Mouse (Mus musculus): ENCODE results near the gene Gm17324. TPM values are rescaled to one million over a fixed set of nuclear protein-coding genes. Genes with fewer than 3 reads are reported as not detected.
A peak's percentile ranks its signal among the peaks of the same experiment; 100 is the strongest.

Gene Gm17324
- polyA plus RNA-seq, 1 experiment = not detected

DNA sequence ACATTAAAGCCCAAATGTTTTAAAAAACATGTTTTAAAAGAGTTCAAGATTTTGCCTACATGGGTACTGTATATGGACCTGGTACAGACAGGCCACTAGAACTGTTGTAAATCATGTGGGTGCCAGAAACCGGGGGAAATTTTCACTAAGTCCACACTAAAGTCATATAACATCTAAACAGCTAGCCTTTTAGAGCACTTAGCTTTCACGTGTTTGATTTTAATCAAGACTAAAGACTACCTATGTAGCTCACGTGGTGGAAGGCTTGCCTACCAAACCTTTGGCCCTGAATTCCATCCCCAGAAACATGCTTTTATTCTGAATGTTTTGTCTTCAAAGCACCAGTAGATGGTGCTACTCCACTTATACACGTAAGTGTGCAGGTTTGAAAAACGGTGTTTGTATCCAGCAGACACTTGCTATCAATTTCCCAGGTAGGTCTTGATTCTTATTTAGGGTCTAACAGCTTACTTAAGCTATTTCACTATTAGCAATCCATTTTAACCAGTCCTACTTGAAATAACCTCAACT is 28.5 kb upstream of the Gm17324 start:
- Histone ChIP-seq H3K36me3 (ENCODE audit: control insufficient read depth, insufficient read depth) (peaks cover 44% of the 10 kb centered on the region), H3K79me2 (ENCODE audit: control insufficient read depth, insufficient read depth) (peaks cover 38% of the 10 kb centered on the region), H3K27me3 (ENCODE audit: control insufficient read depth, insufficient read depth, insufficient read length) (no peaks in the 10 kb centered on the region), H3K79me3 (ENCODE audit: low read depth) (peaks cover 31% of the 10 kb centered on the region), H3ac (ENCODE audit: control insufficient read depth, insufficient read length, low read depth) (no peak overlapping the region), H3K4me3 (ENCODE audit: insufficient read depth, poor library complexity, severe bottlenecking) (no peak overlapping the region)
- TF ChIP-seq MAX (IDR thresholded peaks at IDR 0.05) = no peak
- peak; percentile 31 for TF ChIP-seq USF1 (IDR thresholded peaks at IDR 0.05; ENCODE audit: low read depth)

DNA sequence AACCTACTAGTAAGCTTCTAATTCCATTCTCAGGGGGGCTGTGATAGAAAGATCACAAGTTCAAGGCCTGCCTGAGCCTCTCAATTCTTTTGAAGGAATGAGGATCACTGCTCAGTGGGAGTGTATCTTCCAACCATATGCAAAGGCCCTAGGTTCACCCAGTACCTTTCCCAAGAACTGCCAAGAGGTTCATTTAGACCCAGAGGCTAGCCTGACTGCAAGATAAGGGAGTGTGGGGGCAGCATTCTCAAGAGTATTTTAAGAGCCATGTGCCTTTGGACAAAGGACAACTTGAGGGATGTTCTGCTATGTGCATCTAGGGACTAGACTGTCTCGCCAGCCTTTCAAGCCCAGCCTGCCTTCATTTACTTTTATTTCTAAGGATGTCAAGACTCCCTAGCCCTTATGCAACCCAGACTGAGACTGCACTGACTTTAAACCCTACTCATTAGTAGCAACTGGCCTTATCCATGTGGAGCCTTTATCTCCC is 28.0 kb upstream of the Gm17324 start:
- H3K79me3 ChIP-seq (ENCODE audit: low read depth) = peaks cover 31% of the 10 kb centered on the region
- peaks cover 38% of the 10 kb centered on the region for H3K79me2 ChIP-seq (ENCODE audit: control insufficient read depth, insufficient read depth)
- no peak overlapping the region for H3K4me3 ChIP-seq (ENCODE audit: insufficient read depth, poor library complexity, severe bottlenecking)
- no peak for TF ChIP-seq USF1 (IDR thresholded peaks at IDR 0.05; ENCODE audit: low read depth)
- no peak for TF ChIP-seq MYOG (IDR thresholded peaks at IDR 0.05; ENCODE audit: control insufficient read depth, extremely low read depth, insufficient read length)
- no peak for TF ChIP-seq CTCF (IDR thresholded peaks at IDR 0.05; ENCODE audit: control insufficient read depth, insufficient read depth, insufficient read length)
- no peak for TF ChIP-seq CEBPB (IDR thresholded peaks at IDR 0.05; ENCODE audit: low read depth)
- no peak for TF ChIP-seq FOSL1 (IDR thresholded peaks at IDR 0.05; ENCODE audit: insufficient read depth, low read length, poor library complexity, severe bottlenecking)
- no peak for TF ChIP-seq MAX (IDR thresholded peaks at IDR 0.05)
- no peak for TF ChIP-seq MYOD1 (IDR thresholded peaks at IDR 0.05; ENCODE audit: control insufficient read depth, insufficient read length, low read depth)
- H3K36me3 ChIP-seq (ENCODE audit: control insufficient read depth, insufficient read depth) = peaks cover 47% of the 10 kb centered on the region
- no peak overlapping the region for H3ac ChIP-seq (ENCODE audit: control insufficient read depth, insufficient read length, low read depth)
- no peaks in the 10 kb centered on the region for H3K27me3 ChIP-seq (ENCODE audit: control insufficient read depth, insufficient read depth, insufficient read length)

DNA sequence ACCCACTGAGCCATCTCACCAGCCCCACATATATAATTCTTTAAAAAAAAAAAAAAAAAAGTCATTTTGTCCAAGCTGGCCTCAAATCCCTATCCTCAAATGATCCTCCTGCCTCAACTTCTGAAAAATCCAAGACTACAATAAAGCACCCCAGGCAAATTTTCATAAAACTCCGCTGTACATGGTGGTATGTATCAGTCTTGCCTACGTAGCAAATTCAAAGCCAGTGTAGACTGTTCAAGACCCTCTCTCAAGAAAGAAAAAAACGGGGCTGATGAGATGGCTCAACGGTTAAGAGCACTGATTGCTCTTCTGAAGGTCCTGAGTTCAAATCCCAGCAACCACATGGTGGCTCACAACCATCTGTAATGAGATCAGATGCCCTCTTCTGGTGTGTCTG is 27.3 kb upstream of the Gm17324 start:
- H3K27me3 ChIP-seq (ENCODE audit: control insufficient read depth, insufficient read depth, insufficient read length) = no peaks in the 10 kb centered on the region
- no peak overlapping the region for H3K4me3 ChIP-seq (ENCODE audit: insufficient read depth, poor library complexity, severe bottlenecking)
- peaks cover 31% of the 10 kb centered on the region for H3K79me2 ChIP-seq (ENCODE audit: control insufficient read depth, insufficient read depth)
- no peak overlapping the region for H3ac ChIP-seq (ENCODE audit: control insufficient read depth, insufficient read length, low read depth)
- no peak for TF ChIP-seq MYOG (IDR thresholded peaks at IDR 0.05; ENCODE audit: control insufficient read depth, extremely low read depth, insufficient read length)
- no peak for TF ChIP-seq CTCF (IDR thresholded peaks at IDR 0.05; ENCODE audit: control insufficient read depth, insufficient read depth, insufficient read length)
- no peak for TF ChIP-seq MYOD1 (IDR thresholded peaks at IDR 0.05; ENCODE audit: control insufficient read depth, insufficient read length, low read depth)
- TF ChIP-seq FOSL1 (IDR thresholded peaks at IDR 0.05; ENCODE audit: insufficient read depth, low read length, poor library complexity, severe bottlenecking) = no peak
- no peak for TF ChIP-seq MAX (IDR thresholded peaks at IDR 0.05)
- TF ChIP-seq USF1 (IDR thresholded peaks at IDR 0.05; ENCODE audit: low read depth) = no peak
- no peak for TF ChIP-seq CEBPB (IDR thresholded peaks at IDR 0.05; ENCODE audit: low read depth)
- peaks cover 51% of the 10 kb centered on the region for H3K36me3 ChIP-seq (ENCODE audit: control insufficient read depth, insufficient read depth)
- peaks cover 27% of the 10 kb centered on the region for H3K79me3 ChIP-seq (ENCODE audit: low read depth)

DNA sequence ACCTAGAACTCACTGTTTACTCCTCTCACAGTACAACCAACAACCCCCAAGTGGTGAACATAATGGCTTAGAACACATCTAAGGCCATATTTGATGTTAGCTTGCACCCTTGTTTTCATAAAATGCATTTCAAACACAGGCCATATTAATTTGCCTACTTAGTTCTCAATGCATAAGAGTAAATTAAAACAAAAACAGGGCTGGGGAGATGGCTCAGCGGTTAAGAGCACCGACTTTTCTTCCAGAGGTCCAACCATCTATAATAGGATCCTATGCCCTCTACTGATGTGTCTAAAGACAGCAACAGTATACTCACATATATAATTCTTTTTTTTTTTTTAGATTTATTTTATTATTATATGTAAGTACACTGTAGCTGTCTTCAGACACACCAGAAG is 26.8 kb upstream of the Gm17324 start:
- peaks cover 23% of the 10 kb centered on the region for H3K79me3 ChIP-seq (ENCODE audit: low read depth)
- peaks cover 52% of the 10 kb centered on the region for H3K36me3 ChIP-seq (ENCODE audit: control insufficient read depth, insufficient read depth)
- no peaks in the 10 kb centered on the region for H3K27me3 ChIP-seq (ENCODE audit: control insufficient read depth, insufficient read depth, insufficient read length)
- no peak overlapping the region for H3K4me3 ChIP-seq (ENCODE audit: insufficient read depth, poor library complexity, severe bottlenecking)
- H3ac ChIP-seq (ENCODE audit: control insufficient read depth, insufficient read length, low read depth) = no peak overlapping the region
- peaks cover 26% of the 10 kb centered on the region for H3K79me2 ChIP-seq (ENCODE audit: control insufficient read depth, insufficient read depth)
- TF ChIP-seq FOSL1 (IDR thresholded peaks at IDR 0.05; ENCODE audit: insufficient read depth, low read length, poor library complexity, severe bottlenecking) = no peak
- TF ChIP-seq MYOG (IDR thresholded peaks at IDR 0.05; ENCODE audit: control insufficient read depth, extremely low read depth, insufficient read length) = no peak
- no peak for TF ChIP-seq MAX (IDR thresholded peaks at IDR 0.05)
- no peak for TF ChIP-seq CTCF (IDR thresholded peaks at IDR 0.05; ENCODE audit: control insufficient read depth, insufficient read depth, insufficient read length)
- TF ChIP-seq MYOD1 (IDR thresholded peaks at IDR 0.05; ENCODE audit: control insufficient read depth, insufficient read length, low read depth) = no peak
- no peak for TF ChIP-seq USF1 (IDR thresholded peaks at IDR 0.05; ENCODE audit: low read depth)
- TF ChIP-seq CEBPB (IDR thresholded peaks at IDR 0.05; ENCODE audit: low read depth) = no peak

DNA sequence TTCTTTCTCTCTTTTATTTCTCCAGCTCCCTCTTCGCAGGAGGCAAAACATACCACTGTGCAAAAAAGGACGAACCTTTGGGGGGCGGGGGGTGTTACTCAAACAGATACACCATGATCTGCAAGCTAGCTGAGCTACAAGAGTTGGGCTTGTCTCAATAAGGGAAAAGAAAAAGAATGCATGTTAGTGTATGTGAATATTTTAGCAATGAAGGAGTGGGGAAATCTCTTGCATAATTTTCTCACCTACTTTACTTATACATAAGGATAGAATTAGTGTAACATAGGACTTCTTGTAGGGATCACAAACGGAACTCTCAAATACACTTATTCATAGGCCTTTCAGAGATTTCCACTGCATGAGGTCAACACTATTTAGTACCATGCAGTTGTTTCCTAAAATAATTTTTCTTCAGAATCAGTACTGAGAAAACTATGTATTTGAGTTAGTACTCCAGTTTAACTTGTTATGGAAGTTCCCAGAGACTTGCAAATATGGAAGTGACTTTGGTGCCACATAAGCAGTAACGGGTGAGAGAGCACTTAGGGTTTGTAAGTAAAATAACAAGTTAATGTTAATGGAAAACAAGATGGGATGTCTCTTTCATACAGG is 26.3 kb upstream of the Gm17324 start:
- Histone ChIP-seq H3K4me3 (ENCODE audit: insufficient read depth, poor library complexity, severe bottlenecking) (no peak overlapping the region), H3K79me2 (ENCODE audit: control insufficient read depth, insufficient read depth) (peaks cover 21% of the 10 kb centered on the region), H3ac (ENCODE audit: control insufficient read depth, insufficient read length, low read depth) (no peak overlapping the region), H3K79me3 (ENCODE audit: low read depth) (peaks cover 18% of the 10 kb centered on the region), H3K27me3 (ENCODE audit: control insufficient read depth, insufficient read depth, insufficient read length) (no peaks in the 10 kb centered on the region), H3K36me3 (ENCODE audit: control insufficient read depth, insufficient read depth) (peaks cover 49% of the 10 kb centered on the region)
- no peak for TF ChIP-seq CEBPB (IDR thresholded peaks at IDR 0.05; ENCODE audit: low read depth)

DNA sequence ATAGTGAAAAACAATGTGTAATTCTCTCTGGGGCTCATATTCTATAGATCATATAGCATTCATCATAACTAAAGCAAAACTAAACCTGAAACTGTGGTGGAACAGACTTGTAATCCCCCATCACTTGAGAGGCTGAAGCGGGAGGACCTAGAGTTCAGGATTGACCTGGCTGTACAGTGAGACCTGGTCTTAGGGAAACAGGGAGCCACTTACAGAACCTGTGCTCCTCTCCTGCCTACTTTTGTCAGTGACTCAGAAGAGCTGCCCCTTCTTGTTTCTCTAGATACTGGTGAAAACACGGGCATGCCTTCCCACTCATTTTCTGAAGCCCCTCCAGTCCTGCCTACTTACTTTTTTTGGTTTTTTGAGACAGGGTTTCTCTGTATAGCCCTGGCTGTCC is 25.7 kb upstream of the Gm17324 start:
- Histone ChIP-seq H3K36me3 (ENCODE audit: control insufficient read depth, insufficient read depth) (peaks cover 43% of the 10 kb centered on the region), H3ac (ENCODE audit: control insufficient read depth, insufficient read length, low read depth) (no peak overlapping the region), H3K79me3 (ENCODE audit: low read depth) (peaks cover 13% of the 10 kb centered on the region), H3K27me3 (ENCODE audit: control insufficient read depth, insufficient read depth, insufficient read length) (no peaks in the 10 kb centered on the region), H3K79me2 (ENCODE audit: control insufficient read depth, insufficient read depth) (peaks cover 15% of the 10 kb centered on the region), H3K4me3 (ENCODE audit: insufficient read depth, poor library complexity, severe bottlenecking) (no peak overlapping the region)
- TF ChIP-seq USF1 (IDR thresholded peaks at IDR 0.05; ENCODE audit: low read depth) (no peak), MYOD1 (IDR thresholded peaks at IDR 0.05; ENCODE audit: control insufficient read depth, insufficient read length, low read depth) (no peak), MAX (IDR thresholded peaks at IDR 0.05) (no peak), CEBPB (IDR thresholded peaks at IDR 0.05; ENCODE audit: low read depth) (no peak), CTCF (IDR thresholded peaks at IDR 0.05; ENCODE audit: control insufficient read depth, insufficient read depth, insufficient read length) (no peak)
